Mouse (Mus musculus) G1E (cell line): ENCODE data around the gene Mdm2. TPM values are rescaled to one million over a fixed set of nuclear protein-coding genes. Genes with fewer than 3 reads are reported as not detected.

Source experiments
- ATAC-seq: 2 replicates; pipeline ENCODE4 v1.8.0; 2016; ENCODE audit warnings: mild to moderate bottlenecking; ENCODE audit not compliant: insufficient number of reproducible peaks, poor library complexity, low FRiP score, severe bottlenecking; ENCODE audit errors: extremely low read depth
- DNase-seq: peaks from one replicate; pipeline ENCODE4 v3.0.0; 2012; ENCODE audit warnings: low spot score
- H3K27me3 ChIP-seq: 2 replicates; pipeline ENCODE4 v1.6.1; 2012; ENCODE audit warnings: mild to moderate bottlenecking, low read length, inconsistent platforms; ENCODE audit not compliant: insufficient read depth
- H3K36me3 ChIP-seq: replicated peaks from 2 replicates; pipeline ENCODE3; 2012; ENCODE audit warnings: mild to moderate bottlenecking, inconsistent platforms
- H3K4me1 ChIP-seq: 2 replicates; pipeline ENCODE4 v1.6.1; 2012; ENCODE audit warnings: low read depth, low read length, inconsistent platforms, mixed read lengths; ENCODE audit not compliant: insufficient read depth
- H3K4me3 ChIP-seq: 2 replicates; pipeline ENCODE4 v1.5.1; 2012; ENCODE audit warnings: low read depth, mild to moderate bottlenecking, inconsistent platforms, low read length, moderate library complexity, mixed read lengths
- H3K9me3 ChIP-seq: replicated peaks from 2 replicates; pipeline ENCODE4 v1.6.1; 2012; ENCODE audit warnings: inconsistent platforms
- CTCF ChIP-seq: IDR thresholded peaks from 2 replicates; pipeline ENCODE4 v1.5.1; 2012; ENCODE audit warnings: low read depth, low read length, inconsistent platforms, mixed read lengths
- GATA1 ChIP-seq: IDR thresholded peaks from 2 replicates; pipeline ENCODE4 v1.6.1; 2012; ENCODE audit warnings: borderline replicate concordance, low read length, inconsistent platforms, mixed read lengths
- GATA2 ChIP-seq: IDR thresholded peaks from 2 replicates; pipeline ENCODE4 v1.6.1; 2012; ENCODE audit warnings: low read depth, low read length, inconsistent platforms, borderline replicate concordance
- POLR2AphosphoS5 ChIP-seq: IDR thresholded peaks from 2 replicates; pipeline ENCODE4 v1.6.1; 2012; ENCODE audit warnings: low read depth, low read length, inconsistent platforms; ENCODE audit not compliant: insufficient replicate concordance
- TAL1 ChIP-seq: conservative IDR thresholded peaks from 2 replicates; pipeline ENCODE4 v1.6.1; 2012; ENCODE audit warnings: low read depth, low read length, inconsistent platforms, mixed read lengths
- polyA plus RNA-seq: library from polyadenylated mRNA; stranded (reverse); fragments of >175 nt; gene quantifications from 2 replicates; pipeline ENCODE4 v1.2.3, GENCODE M21; 2012
- total RNA-seq, 2 experiments: library from RNA; stranded (forward) in 1 of 2; stranded (reverse) in 1 of 2; fragments of 200-1000 nt in 1 of 2; fragments of >200 nt in 1 of 2; fragmentation: Nextera tagmentation in 1 of 2; gene quantifications; 2 replicates each; pipeline ENCODE4 v1.2.3; 2014 to 2017

Gene Mdm2
- total and polyA plus RNA-seq, 3 experiments = 41.3 to 153 (median 97.1) TPM

DNA sequence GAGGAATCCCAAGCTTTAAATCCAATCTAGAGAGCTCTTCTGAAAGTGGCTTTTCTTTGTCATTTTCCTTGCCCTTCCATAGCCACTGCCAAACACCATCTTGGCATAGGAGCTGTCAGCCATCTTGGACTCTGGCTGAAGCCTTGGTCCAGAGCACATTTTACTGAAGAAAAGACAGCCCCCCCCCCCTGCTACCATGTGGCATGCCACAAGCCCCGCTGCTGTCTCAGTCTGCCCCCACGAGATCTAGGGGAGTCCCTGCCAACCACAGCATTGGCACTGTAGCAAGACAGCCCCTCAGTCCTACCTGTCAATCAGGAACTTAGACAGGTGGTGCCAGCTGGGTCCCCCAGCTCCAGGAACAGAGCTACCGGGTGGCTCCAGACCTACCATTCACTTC, 29.0 kb downstream of the Mdm2 start:
- H3K9me3 ChIP-seq = no peaks in the 10 kb centered on the region
- H3K27me3 ChIP-seq = peaks cover 4% of the 10 kb centered on the region; the same call in 1 of the 2 replicates
- DNase-seq (no peak), ATAC-seq (no peak)
- no peaks in the 10 kb centered on the region for H3K36me3 ChIP-seq
- H3K4me3 ChIP-seq = no peak overlapping the region
- TF ChIP-seq GATA1 = no peak
- peaks cover 19% of the 10 kb centered on the region for H3K4me1 ChIP-seq

DNA sequence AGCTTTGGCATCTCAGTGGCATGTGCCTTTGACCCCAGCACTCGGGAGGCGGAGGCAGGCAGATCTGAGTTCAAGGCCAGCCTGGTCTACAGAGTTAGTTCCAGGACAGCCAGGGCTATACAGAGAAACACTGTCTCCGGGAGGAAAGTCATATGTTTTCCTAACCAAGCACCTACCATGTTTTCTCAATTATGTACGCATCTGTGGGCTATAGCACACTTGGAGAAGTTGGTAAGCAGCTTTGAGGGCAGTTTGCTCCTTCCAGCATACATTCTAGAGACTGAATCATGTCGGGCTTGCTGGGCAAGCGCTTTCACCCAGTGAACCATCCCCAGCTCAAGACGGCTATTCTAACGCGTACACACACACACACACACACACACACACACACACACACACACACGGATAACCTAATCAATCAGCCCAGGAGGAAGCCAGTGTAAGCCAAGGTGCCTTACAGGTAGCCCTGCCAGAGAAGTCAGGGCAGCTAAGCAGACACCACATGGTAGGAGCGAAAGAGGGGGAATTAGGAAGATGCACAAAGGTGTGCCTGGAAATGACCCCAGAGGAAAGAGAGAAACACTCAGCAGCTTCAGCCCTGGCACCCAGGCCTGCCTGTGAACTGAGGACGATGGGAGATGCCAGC, 29.6 kb downstream of the Mdm2 start:
- no peak for ATAC-seq
- Histone ChIP-seq H3K9me3 (no peaks in the 10 kb centered on the region), H3K4me3 (no peak overlapping the region), H3K4me1 (peaks cover 19% of the 10 kb centered on the region), H3K27me3 (peaks cover 6% of the 10 kb centered on the region; the same call in 1 of the 2 replicates), H3K36me3 (no peaks in the 10 kb centered on the region)
- no peak for TF ChIP-seq POLR2AphosphoS5
- TF ChIP-seq GATA2 = no peak
- no peak for TF ChIP-seq GATA1
- no peak for TF ChIP-seq CTCF
- no peak for TF ChIP-seq TAL1
- DNase-seq = no peak

GRCm38 (mm10) chr10:117679963-117680473, 30.5 kb downstream of the Mdm2 start:
- no peaks in the 10 kb centered on the region for H3K36me3 ChIP-seq
- H3K27me3 ChIP-seq = peaks cover 6% of the 10 kb centered on the region; the same call in 1 of the 2 replicates
- peaks cover 19% of the 10 kb centered on the region for H3K4me1 ChIP-seq
- TF ChIP-seq GATA1 = no peak
- no peak for TF ChIP-seq TAL1
- TF ChIP-seq POLR2AphosphoS5 = no peak
- TF ChIP-seq CTCF = no peak
- no peak for TF ChIP-seq GATA2
- no peak for ATAC-seq
- no peaks in the 10 kb centered on the region for H3K9me3 ChIP-seq
- H3K4me3 ChIP-seq = no peak overlapping the region
- DNase-seq = no peak

DNA sequence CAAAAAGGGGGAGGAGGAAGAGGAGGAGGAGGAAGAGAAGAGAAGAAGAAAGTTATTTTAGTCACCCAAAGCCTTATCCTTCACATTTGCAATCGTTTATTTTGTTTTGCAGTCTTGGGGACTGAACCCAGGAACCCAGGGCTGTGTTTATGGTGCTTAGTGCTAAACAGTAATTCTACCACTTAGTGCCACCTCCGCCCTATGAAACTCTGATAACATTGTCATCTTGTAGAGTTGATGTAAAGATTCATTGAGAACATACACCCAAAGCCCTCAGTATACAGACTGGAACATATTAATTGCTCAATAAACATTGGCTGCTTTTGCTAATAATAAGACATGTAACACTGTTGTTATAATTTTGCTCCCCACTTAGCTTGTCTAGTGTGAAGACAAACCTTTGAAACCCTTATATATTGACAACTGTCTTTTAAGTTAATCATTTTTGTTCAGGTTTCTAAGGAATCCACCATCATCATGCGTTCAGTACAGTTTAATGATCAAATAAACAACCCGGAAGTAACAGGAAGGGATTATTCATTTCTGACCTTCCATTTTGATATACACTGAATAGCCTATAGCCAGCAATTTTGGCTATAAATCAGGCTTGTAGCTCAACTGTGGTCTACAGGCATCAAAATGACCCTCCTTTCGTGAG, 31.4 kb downstream of the Mdm2 start:
- H3K9me3 ChIP-seq = no peaks in the 10 kb centered on the region
- no peak for TF ChIP-seq TAL1
- no peak for TF ChIP-seq GATA2
- TF ChIP-seq POLR2AphosphoS5 = no peak
- TF ChIP-seq CTCF = no peak
- no peak for TF ChIP-seq GATA1
- no peak for ATAC-seq
- no peaks in the 10 kb centered on the region for H3K36me3 ChIP-seq
- peaks cover 8% of the 10 kb centered on the region for H3K27me3 ChIP-seq
- H3K4me1 ChIP-seq = peaks cover 19% of the 10 kb centered on the region
- no peak for DNase-seq
- H3K4me3 ChIP-seq = no peak overlapping the region

GRCm38 (mm10) chr10:117678357-117678756, 32.2 kb downstream of the Mdm2 start:
- DNase-seq = peak; percentile 11
- no peaks in the 10 kb centered on the region for H3K9me3 ChIP-seq
- H3K27me3 ChIP-seq = peaks cover 7% of the 10 kb centered on the region
- H3K4me1 ChIP-seq = peaks cover 17% of the 10 kb centered on the region
- ATAC-seq = peak; percentile 75
- H3K4me3 ChIP-seq = no peak overlapping the region
- no peaks in the 10 kb centered on the region for H3K36me3 ChIP-seq
- no peak for TF ChIP-seq CTCF
- TF ChIP-seq GATA2 = no peak
- no peak for TF ChIP-seq GATA1
- TF ChIP-seq POLR2AphosphoS5 = no peak
- TF ChIP-seq TAL1 = no peak

DNA sequence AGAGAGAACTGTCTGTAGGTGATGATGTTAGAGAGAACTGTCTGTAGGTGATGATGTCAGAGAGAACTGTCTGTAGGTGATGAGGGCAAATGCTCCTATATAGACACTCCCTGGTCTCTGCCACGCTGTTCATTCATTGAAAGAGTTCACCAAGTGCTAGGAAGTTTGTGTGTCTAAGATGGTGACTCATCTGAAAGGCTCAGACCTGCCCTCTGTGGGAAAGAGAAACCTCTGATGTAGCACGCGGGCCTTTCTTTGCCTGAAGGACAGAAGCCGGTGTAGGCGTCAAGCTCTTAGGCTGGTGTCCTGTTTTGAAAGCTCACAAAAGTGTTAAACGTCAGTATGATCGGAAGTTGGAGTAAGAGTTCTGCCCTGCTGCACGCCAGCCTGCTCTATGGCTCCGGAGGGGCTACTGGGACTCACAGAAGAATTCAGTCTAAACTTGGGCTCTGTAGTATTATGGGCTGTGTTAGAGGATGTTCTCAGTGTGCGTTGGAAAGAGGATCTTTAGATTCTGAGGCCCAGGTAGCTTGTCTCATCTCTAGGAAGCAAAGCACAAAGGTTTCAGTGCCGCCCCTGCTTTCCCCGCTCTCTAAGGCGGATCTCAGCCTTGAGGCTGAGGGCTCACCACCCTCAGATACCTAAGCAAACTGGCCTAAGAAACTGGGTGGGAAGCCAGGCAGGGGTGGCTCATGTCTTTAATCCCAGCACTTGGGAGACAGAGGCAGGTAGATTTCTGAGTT, 32.9 kb downstream of the Mdm2 start:
- Histone ChIP-seq H3K4me1 (peaks cover 17% of the 10 kb centered on the region), H3K9me3 (no peaks in the 10 kb centered on the region), H3K4me3 (peak overlapping the region; percentile 20; the same call in 1 of the 2 replicates), H3K36me3 (no peaks in the 10 kb centered on the region), H3K27me3 (peaks cover 10% of the 10 kb centered on the region)
- TF ChIP-seq POLR2AphosphoS5 = no peak
- no peak for TF ChIP-seq GATA2
- no peak for TF ChIP-seq CTCF
- no peak for TF ChIP-seq GATA1
- TF ChIP-seq TAL1 = no peak
- DNase-seq (no peak), ATAC-seq (0 out of 2 replicates have a peak, but pooled peaks have one; percentile 17)
